Mouse (Mus musculus) erythroblast, embryonic 14.5 days (primary cell): Measurements from ENCODE around the gene Rpia.

ENCODE experiments used
- GATA1 ChIP-seq: IDR thresholded peaks from 2 replicates; pipeline ENCODE4 v1.6.1; 2012; ENCODE audit warnings: low read length, inconsistent platforms, mixed read lengths
- TAL1 ChIP-seq: IDR thresholded peaks from 3 replicates; pipeline ENCODE4 v1.6.1; 2012; ENCODE audit warnings: low read length, inconsistent platforms, mixed read lengths

DNA sequence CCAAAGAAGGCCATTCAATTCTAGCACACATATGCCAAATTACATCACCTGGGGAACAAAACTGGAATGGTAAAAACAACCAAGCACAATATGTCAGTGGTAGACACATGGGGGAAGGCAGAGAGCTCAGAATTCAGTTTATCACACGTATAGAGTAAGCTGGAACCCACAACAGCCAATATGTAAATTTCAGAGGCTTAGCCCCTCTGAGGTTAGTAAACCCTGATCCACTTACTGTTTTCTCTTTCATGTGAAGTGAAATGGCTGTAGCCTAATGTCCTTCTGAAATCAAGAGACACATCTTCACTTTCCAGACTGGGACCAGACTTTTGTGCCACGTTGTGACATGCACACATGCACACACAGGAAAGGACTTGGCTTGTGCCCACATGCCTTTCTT, 73.3 kb downstream of the Rpia start:
- no peak for TF ChIP-seq GATA1
- TF ChIP-seq TAL1, result no peak
